Mouse (Mus musculus): ENCODE data around the gene Ing5.
"Not testable (repeated sequence)": the region's sequence is repeated elsewhere in the genome, so short reads cannot be mapped to it uniquely, and the experiment has no call there.

DNA sequence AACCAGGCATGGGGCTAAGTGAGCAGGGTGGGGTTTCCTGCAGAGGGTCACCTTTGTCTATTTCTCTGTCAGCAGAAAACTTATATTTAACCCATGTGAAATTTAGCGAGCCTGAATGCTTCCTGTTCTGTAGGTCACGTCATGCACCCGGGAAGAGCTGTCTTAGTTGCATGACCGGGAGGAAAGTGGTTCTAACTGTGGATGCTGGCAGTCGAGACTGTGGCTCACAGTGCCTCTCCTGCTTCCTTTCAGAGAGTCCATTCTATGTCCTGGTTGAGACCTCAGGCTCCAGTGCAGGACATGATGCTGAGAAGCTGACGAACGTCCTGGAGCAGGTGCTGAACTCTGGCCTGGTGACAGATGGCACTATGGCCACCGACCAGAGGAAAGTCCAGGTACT lies 34.8 kb downstream of the Ing5 start:
- not testable (repeated sequence) for TF ChIP-seq CTCF (conservative IDR thresholded peaks at IDR 0.05 in 1 of 2, IDR thresholded peaks at IDR 0.05 in 1 of 2; ENCODE audit: low read depth in 2 of 2, low read length in 2 of 2); NRF1 (IDR thresholded peaks at IDR 0.05; ENCODE audit: low read depth, low read length); CHD2 (IDR thresholded peaks at IDR 0.05; ENCODE audit: low read length); PAX5 (IDR thresholded peaks at IDR 0.05; ENCODE audit: low read length); MEF2A (IDR thresholded peaks at IDR 0.05; ENCODE audit: borderline replicate concordance, low read depth, low read length); NELFE (IDR thresholded peaks at IDR 0.05; ENCODE audit: low read depth, low read length); TCF12 (IDR thresholded peaks at IDR 0.05; ENCODE audit: low read depth, low read length); POLR2A (IDR thresholded peaks at IDR 0.05; ENCODE audit: low read depth, low read length); MAFK (IDR thresholded peaks at IDR 0.05; ENCODE audit: insufficient replicate concordance, low read length); SIN3A (IDR thresholded peaks at IDR 0.05; ENCODE audit: low read length); JUND (conservative IDR thresholded peaks at IDR 0.05; ENCODE audit: low read depth, low read length); ELF1 (IDR thresholded peaks at IDR 0.05; ENCODE audit: low read depth, low read length); ETS1 (conservative IDR thresholded peaks at IDR 0.05; ENCODE audit: low read depth, low read length); RCOR1 (conservative IDR thresholded peaks at IDR 0.05; ENCODE audit: low read depth, low read length)

All from CH12.LX (cell line).